Mouse (Mus musculus) heart, postnatal 4 days (tissue): ENCODE measurements around the gene Skida1. TPM values are rescaled to one million over a fixed set of nuclear protein-coding genes. Genes with fewer than 3 reads are reported as not detected.
A peak's percentile ranks its signal among the peaks of the same experiment; 100 is the strongest.
"Not testable (repeated sequence)": the region's sequence is repeated elsewhere in the genome, so short reads cannot be mapped to it uniquely, and the experiment has no call there.

Experiments
- DNase-seq: peaks from one replicate; pipeline ENCODE4 v3.0.0; 2021
- total RNA-seq, 2 experiments: library from RNA; stranded (reverse); gene quantifications; 2 replicates each; pipeline ENCODE4 v1.2.3; 2021

Skida1 gene
- 1 to 10 TPM; 6.3 to 7.2 TPM for total RNA-seq

- DNase-seq = no peak
These were observed at the start of gene Skida1 for GRCm38 (mm10) chr2:18048453-18049075. TSS of gene Skida1 (minus strand) at chr2:18049051.

GRCm38 (mm10) chr2:18095804-18096203 is 47.0 kb upstream of the Skida1 start:
- no peak for DNase-seq

GRCm38 (mm10) chr2:18094319-18094718 is 45.5 kb upstream of the Skida1 start:
- DNase-seq = no peak

- DNase-seq = no peak
These were observed 45.0 kb upstream of the Skida1 start for GRCm38 (mm10) chr2:18093858-18094257.

- not testable (repeated sequence) for DNase-seq
These were observed 38.8 kb upstream of the Skida1 start for GRCm38 (mm10) chr2:18087695-18088094.

GRCm38 (mm10) chr2:18080182-18080860 is 31.5 kb upstream of the Skida1 start:
- DNase-seq = no peak

- no peak for DNase-seq
These were observed 23.1 kb upstream of the Skida1 start for GRCm38 (mm10) chr2:18071947-18072346.

- no peak for DNase-seq
These were observed 19.4 kb upstream of the Skida1 start for GRCm38 (mm10) chr2:18068071-18068796.

GRCm38 (mm10) chr2:18066436-18066835 is 17.6 kb upstream of the Skida1 start:
- no peak for DNase-seq

GRCm38 (mm10) chr2:18065708-18066030 is 16.8 kb upstream of the Skida1 start:
- DNase-seq = no peak

- DNase-seq = peak; percentile 82
These were observed 16.3 kb upstream of the Skida1 start for GRCm38 (mm10) chr2:18064941-18065707.

GRCm38 (mm10) chr2:18064356-18064858 is 15.6 kb upstream of the Skida1 start:
- peak; percentile 93 for DNase-seq

GRCm38 (mm10) chr2:18063763-18064251 is 15.0 kb upstream of the Skida1 start:
- DNase-seq = peak; percentile 67

- no peak for DNase-seq
These were observed 11.5 kb upstream of the Skida1 start for GRCm38 (mm10) chr2:18060396-18060795.

GRCm38 (mm10) chr2:18059891-18060290 is 11.0 kb upstream of the Skida1 start:
- DNase-seq = no peak

GRCm38 (mm10) chr2:18059063-18059462 is 10.2 kb upstream of the Skida1 start:
- DNase-seq = no peak

- no peak for DNase-seq
These were observed 9.4 kb upstream of the Skida1 start for GRCm38 (mm10) chr2:18058146-18058708.

- DNase-seq = peak; percentile 75
These were observed 8.7 kb upstream of the Skida1 start for GRCm38 (mm10) chr2:18057336-18058145.

- peak; percentile 97 for DNase-seq
These were observed 8.0 kb upstream of the Skida1 start for GRCm38 (mm10) chr2:18056786-18057255.

- DNase-seq = peak; percentile 97
These were observed 7.3 kb upstream of the Skida1 start for GRCm38 (mm10) chr2:18055929-18056785.
